Mouse (Mus musculus): ENCODE measurements around the gene Derl3.
A peak's percentile ranks its signal among the peaks of the same experiment; 100 is the strongest.

Derl3 gene

GRCm38 (mm10) chr10:75915557-75915956 lies 22.3 kb downstream of the Derl3 start:
- DNase-seq, result no peak

- no peak for DNase-seq
Observed at GRCm38 (mm10) chr10:75916840-75917239, 23.6 kb downstream of the Derl3 start.

GRCm38 (mm10) chr10:75919026-75919425 lies 25.8 kb downstream of the Derl3 start:
- no peak for DNase-seq

GRCm38 (mm10) chr10:75921026-75921725 lies 28.0 kb downstream of the Derl3 start, which contains the start of gene Smarcb1:
TSS of gene Smarcb1 (minus strand) at chr10:75921617.
- DNase-seq, result peak; percentile 97

- peak in 1 of 2 experiments; percentile 42 for DNase-seq
Observed at GRCm38 (mm10) chr10:75921726-75922560, 28.7 kb downstream of the Derl3 start.

GRCm38 (mm10) chr10:75924324-75924723 lies 31.1 kb downstream of the Derl3 start:
- DNase-seq, result no peak

GRCm38 (mm10) chr10:75926396-75926795 lies 33.2 kb downstream of the Derl3 start:
- DNase-seq, result no peak

GRCm38 (mm10) chr10:75930304-75930703 lies 37.1 kb downstream of the Derl3 start:
- peak; percentile 56 to 57 for DNase-seq

- DNase-seq, result no peak
Observed at GRCm38 (mm10) chr10:75931311-75931710, 38.1 kb downstream of the Derl3 start.

- DNase-seq, result peak; percentile 70 to 79
Observed at GRCm38 (mm10) chr10:75932081-75932678, 39.0 kb downstream of the Derl3 start.

- no peak for DNase-seq
Observed at GRCm38 (mm10) chr10:75932891-75933290, 39.7 kb downstream of the Derl3 start, which contains the start of gene Chchd10. TSS of gene Chchd10 (plus strand) at chr10:75933130.

GRCm38 (mm10) chr10:75934991-75935390 lies 41.8 kb downstream of the Derl3 start:
- DNase-seq, result no peak

- DNase-seq, result peak; percentile 92 to 96
Observed at GRCm38 (mm10) chr10:75935680-75936541, 42.7 kb downstream of the Derl3 start, which contains the start of gene Mmp11. TSS of gene Mmp11 (minus strand) at chr10:75936496.

GRCm38 (mm10) chr10:75936909-75937667 lies 43.9 kb downstream of the Derl3 start:
- peak in 1 of 2 experiments; percentile 64 for DNase-seq

GRCm38 (mm10) chr10:75937851-75938643 lies 44.8 kb downstream of the Derl3 start:
- DNase-seq, result peak; percentile 34 to 68

GRCm38 (mm10) chr10:75939481-75940234 lies 46.4 kb downstream of the Derl3 start:
- peak in 1 of 2 experiments; percentile 21 for DNase-seq

GRCm38 (mm10) chr10:75940520-75940919 lies 47.3 kb downstream of the Derl3 start, which contains the start of gene Gm867:
TSS of gene Gm867 (minus strand) at chr10:75940672.
- peak; percentile 40 to 59 for DNase-seq

GRCm38 (mm10) chr10:75941042-75941824 lies 48.0 kb downstream of the Derl3 start:
- DNase-seq, result no peak

Measured in kidney, postnatal 25 days (tissue).